Mouse (Mus musculus) megakaryocyte-erythroid progenitor cell, adult 5-6 weeks (primary cell): ENCODE data around the gene Macrod2. TPM values are rescaled to one million over a fixed set of nuclear protein-coding genes. Genes with fewer than 3 reads are reported as not detected.

Experiments
- ATAC-seq: replicated peaks from 2 replicates; pipeline ENCODE4 v1.8.0; 2016; ENCODE audit warnings: mild to moderate bottlenecking, inconsistent platforms; ENCODE audit not compliant: severe bottlenecking, poor library complexity, low FRiP score, low TSS enrichment
- total RNA-seq, 2 experiments: library from RNA; stranded (forward) in 1 of 2; stranded (reverse) in 1 of 2; fragments of 200-1000, 215-1000 nt in 1 of 2; fragments of >200 nt in 1 of 2; fragmentation: Nextera tagmentation in 1 of 2; gene quantifications; 2 replicates each; pipeline ENCODE4 v1.2.3; 2014 to 2017

The Macrod2 gene
- total RNA-seq, 2 experiments from 2014 or later: 7.4 to 10.8 TPM

DNA sequence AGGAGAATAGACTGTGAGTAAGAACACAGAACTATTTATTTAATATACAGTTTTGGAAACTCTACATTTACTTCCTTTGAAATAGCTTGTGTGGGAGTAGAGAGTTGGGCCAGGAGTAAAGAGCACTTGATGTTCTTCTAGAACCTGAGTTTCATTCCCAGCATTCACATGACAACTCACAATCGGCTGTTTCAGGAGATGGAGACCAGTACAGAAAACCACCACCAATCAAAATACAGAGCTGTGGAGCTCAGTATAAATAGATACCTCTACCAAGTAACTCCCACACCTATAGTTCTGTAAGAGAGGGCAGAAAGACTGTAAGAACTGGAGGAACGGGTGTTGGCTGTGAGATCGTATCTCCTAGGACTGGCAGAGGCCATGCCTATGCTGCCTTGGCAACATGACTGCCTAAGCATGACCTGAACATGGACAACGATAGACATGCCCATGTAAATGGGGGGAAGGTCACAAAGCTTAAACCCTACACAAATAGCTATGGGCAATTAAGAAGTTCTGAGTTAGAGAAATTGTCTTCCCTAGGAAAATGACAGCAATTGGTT, 379.8 kb downstream of the Macrod2 start:
- ATAC-seq: no peak

- ATAC-seq: peak; percentile 75
These were observed 380.5 kb downstream of the Macrod2 start for GRCm38 (mm10) chr2:140775448-140776101.

DNA sequence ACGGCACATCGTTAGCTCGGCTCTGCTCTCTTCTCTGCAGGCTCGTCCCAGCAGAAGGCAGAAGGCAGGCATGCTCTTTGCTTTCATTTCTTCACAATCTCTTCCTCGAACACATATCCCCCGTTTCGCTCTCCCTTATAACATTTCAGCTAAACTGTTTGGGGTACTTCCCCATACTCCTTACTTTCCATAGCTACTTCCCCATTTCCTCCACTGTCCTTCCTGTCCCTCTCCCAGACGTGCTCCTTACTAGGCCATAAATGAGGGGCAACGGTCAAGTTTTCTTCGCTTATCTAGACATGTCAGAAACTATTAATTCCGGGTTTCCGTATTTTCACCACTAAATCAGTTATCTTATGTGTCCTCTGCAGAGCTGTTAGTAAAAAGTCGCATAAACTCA, 383.1 kb downstream of the Macrod2 start:
- 0 out of 2 replicates have a peak, but pooled peaks have one; percentile 52 for ATAC-seq

DNA sequence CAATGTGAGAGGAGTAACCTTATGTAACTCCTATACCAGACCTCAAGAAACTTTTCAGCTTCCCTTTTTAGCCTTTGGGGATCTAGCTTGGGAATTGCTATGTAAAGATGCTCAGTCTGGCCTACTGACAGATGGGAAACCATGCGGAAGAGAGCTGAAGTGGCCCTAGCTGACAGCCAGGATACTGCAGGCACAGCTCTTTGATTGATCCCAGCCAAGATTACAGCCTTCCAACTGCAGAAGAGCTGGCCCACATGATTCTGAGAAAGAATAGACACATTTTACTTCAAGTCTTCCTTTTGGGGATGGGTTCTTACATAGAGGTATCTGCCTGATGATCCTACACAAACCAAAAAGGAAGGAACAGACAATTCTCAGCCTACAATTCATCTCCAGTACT, 387.9 kb downstream of the Macrod2 start:
- no peak for ATAC-seq

DNA sequence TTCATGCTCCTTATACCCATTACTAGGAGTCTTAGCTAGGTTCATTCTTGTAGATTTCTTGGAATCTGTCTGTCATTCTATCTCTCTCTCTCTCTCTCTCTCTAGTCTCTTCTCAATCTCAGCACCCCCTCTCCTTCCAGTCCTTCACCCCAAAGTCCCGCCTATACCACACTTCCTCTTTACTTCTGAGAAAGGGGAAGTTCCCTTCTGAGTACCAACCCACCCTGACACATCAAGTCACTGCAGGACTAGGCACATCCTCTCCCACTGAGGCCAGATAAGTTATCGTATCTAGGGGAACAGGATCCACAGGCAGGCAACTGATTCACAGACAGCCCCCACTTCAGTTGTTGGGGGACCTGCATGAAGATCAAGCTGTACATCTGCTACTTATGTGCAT, 389.5 kb downstream of the Macrod2 start:
- peak; percentile 87 for ATAC-seq

DNA sequence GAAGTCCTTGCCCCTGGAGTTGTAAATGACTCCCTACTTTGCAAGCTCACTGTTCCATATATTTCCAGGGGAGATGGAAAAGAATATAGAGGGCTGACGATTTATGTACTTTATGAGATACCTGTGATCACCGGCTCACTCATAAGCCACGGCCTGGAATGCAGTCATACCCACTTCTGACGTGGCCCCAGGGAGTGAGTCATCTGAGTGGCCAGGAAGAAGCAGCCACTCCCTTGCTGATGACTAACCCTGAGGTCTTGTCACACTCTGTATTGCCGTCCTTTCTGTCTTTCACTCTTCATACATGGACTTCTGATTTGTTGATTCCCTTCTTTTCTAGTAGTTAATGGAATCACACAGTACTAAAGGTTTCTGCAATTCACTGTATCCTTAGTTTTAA, 395.3 kb downstream of the Macrod2 start:
- no peak for ATAC-seq

DNA sequence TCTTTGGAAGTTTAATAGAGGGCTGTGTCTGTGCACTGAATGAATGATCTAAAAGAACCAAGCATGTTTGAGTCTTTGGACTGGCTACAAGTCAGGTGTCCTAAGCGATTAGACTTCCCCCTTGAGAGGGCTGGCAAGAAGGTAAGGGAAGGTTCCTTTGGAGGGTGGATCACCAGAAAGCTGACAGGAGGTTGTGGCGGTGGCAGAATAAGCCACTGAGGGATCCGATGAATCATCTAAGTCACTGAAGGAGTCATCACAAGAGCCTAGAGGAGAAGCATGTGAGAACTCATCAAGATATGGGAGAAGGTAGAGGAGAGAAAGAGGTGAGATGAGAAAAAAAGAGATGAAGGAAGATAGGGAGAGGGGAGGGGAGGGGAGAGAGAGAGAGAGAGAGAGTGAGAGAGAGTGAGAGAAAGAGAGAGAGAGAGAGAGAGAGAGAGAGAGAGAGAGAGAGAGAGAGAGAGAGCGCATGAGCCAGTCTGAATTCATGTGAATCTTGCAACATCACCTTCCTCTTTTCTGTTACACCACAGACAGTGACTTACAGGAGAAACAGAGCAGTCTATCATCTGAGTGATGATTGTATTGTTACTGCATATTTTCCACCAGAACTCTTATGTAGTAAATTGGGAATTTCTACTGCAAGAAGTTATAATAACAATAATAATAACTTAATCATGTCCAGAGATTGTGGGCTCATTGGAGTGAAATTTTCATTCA, 398.9 kb downstream of the Macrod2 start:
- no peak for ATAC-seq

DNA sequence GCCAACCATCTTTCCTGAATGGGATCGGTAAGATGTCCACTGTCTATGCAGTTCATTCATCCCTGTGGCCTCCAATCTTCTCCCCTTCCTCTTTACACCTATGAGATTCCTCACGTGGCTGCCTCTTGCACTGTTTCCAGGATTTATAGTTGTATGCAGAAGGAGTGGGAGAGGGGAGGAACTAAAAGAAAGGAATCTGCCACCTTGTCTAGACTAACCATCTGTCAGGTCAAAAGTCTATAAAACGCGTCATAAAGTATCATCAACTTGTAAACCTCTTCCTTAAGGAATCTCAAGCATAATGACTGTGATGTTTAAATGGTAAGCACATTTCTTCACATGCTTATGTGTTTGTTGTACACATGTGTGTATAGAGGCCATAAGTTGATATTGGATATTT, 416.6 kb downstream of the Macrod2 start:
- no peak for ATAC-seq

DNA sequence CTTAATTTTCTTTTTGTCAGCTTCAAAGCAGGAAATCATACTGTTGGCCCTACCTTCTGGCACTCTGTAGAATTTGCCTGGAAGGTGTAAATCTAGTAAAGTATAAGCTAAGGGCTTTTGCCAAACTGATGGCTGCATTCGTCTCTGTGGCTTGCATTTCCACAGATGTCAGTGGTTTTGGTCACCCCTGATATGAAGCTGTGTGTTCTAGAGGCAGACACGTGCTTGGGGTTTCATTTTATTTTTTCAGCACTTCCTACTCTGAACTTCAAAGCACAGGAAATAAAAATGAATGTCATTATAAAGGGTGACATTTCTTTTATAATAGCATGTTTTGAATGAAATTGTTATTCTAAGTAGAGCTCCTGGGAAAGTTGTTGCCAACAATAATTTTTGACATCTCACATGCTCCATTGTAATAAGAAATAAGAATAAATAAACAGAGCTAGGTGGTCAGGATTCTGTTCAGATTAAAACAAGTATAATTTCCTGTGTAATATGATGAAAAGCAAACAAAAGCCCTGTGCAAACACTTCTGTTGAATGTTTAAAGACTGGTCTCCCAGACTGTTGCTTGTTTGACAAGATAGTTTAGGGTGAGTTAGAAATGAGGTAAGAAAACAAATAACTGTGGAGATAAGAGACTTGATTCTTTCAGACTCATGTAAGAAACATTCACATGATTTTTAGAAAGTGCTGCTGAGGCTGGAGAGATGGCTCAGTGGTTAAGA, 424.4 kb downstream of the Macrod2 start:
- no peak for ATAC-seq

DNA sequence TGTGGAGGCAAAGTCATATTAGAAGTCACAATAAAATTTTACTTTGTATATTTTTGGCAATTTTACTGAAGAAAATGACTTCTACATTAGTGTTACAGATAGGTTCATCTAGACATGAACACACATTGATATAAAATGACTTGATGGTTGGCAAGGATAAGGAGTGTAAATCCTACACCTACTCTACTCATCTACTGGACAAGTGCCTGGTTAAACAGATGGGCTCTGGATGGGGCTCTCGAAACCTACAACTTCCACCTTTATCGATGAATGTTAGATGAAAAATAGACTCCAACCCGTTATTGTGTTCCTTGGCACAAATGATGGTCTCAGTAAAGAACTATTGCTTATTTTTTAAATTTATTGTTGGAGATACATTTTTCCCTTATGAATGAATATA, 427.3 kb downstream of the Macrod2 start:
- no peak for ATAC-seq

- no peak for ATAC-seq
These were observed 431.1 kb downstream of the Macrod2 start for GRCm38 (mm10) chr2:140826241-140826640.

DNA sequence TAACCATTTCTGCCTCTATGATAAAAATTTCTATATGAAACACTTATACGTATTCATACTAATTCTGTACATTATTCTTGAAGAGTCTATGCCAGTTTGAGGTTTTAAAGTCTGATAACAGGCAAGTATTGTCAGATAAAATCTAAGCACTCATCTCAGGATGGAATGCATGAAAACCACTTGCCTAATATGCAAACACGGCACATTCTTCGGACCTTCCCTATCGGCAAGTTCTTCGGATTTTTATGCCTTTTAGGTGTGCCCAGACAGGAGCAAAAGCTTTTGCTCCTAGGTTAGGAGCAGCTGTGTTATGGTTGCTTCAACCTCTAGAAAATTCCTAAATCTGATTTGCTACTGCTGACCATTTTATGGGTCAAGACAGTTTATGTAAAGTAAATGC, 433.8 kb downstream of the Macrod2 start:
- no peak for ATAC-seq

DNA sequence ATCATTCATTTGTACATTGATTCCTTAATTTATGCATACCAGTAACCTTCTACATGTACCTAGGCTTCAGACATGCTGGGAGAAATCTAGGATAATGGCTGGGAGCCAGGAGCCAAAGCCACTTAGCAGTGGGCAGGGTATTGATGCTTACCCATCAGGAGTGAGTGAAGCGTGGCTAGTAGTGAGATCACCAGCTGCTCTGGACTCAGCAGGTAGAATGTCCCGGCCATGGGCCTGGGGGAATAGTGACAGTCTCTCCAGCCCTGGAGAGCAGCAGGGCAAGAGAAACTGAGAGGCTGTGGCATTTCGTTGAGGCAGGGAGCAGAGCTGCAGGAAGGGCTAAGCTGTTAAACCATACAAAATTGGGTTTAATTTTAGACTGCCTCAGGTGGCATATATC, 435.0 kb downstream of the Macrod2 start:
- ATAC-seq: no peak

DNA sequence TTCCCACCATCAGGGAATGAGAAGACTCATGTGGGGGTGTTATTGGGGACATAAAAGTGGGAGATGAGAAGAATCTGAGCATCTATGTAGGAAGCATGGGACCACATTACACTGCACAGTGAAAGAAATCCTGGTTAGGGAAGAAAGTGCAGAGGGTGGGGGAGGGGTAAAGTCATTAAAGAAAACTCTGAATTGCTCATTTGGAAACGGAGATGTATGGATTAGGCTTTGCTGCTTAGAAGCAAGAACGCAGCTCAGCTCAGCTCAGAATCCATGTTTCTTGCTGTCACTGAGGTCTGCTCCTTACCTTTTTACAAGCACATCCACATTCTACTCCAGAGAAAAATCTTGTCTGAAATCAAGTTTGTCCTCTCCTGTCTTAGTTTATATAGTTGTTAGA, 444.3 kb downstream of the Macrod2 start:
- ATAC-seq: no peak

DNA sequence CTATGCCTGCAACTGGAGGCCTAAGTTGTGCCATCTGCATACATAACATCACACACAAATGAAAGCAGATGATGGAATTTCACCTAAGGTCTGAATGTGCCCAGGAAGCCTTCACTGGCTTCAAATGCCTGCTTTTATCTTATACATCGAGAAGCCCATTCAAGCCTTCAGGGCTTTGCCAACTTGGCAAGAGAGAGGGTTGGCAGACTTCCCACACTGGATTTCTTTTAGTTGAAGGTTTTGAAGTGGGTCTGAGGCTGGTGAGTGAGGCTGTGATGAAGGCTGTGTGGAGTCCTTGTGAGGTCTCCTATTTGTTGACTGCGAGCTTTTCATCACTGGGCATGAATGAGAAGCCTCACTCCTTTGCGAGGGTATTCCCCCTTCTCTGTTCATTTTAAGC, 444.8 kb downstream of the Macrod2 start:
- ATAC-seq: no peak

GRCm38 (mm10) chr2:140844030-140844429, 448.9 kb downstream of the Macrod2 start:
- peak; percentile 34; the same call in 1 of the 2 replicates for ATAC-seq

GRCm38 (mm10) chr2:140847817-140848428, 452.8 kb downstream of the Macrod2 start:
- no peak for ATAC-seq

- ATAC-seq: no peak
These were observed 458.4 kb downstream of the Macrod2 start for GRCm38 (mm10) chr2:140853538-140853937.

GRCm38 (mm10) chr2:140861356-140861755, 466.2 kb downstream of the Macrod2 start:
- no peak for ATAC-seq

DNA sequence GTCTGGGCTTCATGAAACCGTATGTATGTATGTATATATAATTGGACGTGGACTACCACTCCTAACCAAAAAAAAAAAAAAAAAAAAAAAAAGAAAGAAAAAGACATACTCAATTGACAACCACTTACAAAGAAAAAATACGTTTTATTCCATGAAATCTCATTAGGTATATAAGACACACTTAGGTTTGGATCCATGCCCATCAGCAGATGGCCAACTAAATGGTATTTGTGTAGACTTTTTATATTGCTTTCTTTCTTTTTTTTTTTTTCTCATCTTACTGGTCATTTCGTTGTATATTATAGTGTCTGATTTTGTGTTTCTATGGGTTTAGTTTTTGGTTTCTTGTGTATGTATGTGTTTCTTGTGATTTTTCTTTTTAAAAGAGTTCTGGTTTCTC, 467.6 kb downstream of the Macrod2 start:
- ATAC-seq: no peak
